Mouse (Mus musculus) urinary bladder, postnatal 4 days (tissue): Measurements from ENCODE around the gene Senp8.
"Not testable (repeated sequence)": the region's sequence is repeated elsewhere in the genome, so short reads cannot be mapped to it uniquely, and the experiment has no call there.

Source experiments
- DNase-seq, 2 experiments: peaks; one replicate each; pipeline ENCODE4 v3.0.0; 2021 to 2022; ENCODE audit warnings: low spot score in 2 of 2

Senp8 gene

DNA sequence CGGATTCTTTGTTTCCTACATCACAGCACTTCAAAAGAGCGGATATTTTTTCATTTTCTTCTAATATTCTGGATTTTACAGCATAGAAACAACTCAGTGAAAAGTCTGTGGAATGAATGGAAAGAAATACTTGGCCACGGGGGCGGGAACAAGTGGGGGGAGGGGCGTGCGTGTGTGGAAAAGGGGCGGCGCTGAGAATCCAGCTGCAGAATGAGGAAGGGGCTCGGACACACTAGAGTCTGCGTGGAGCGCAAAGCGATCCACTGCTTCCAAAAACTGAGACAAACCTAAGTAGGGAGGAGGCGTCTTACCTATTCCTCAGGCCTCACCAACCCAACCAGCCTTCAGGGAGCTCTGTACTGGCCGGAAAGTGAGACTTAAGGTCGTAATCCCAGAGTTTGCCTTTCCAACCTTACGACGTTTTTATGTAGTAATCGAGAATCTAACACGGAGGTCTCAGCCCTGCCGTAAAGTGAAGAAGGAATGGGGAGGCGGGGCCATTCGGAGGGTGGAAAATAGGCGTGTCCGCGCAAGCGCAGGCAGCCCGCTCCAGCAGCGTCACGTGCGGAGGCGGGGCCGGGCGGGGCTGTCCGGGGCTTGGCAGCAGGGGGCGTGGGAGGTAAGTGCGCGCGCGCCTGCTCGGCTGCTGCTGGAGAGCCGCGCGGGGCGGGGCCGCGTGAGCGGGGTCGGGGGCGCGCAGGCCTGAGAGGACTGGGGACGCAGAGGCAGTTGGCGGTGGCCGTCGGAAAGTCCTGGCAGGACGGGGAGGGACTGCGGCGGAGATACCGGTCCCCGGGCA, at the start of gene Senp8, which contains the start of gene Myo9a:
Gene Senp8 (minus strand): TSS at position 444 of the 799 bp plus-strand sequence.
Gene Myo9a (plus strand): TSS at position 630 of the 799 bp plus-strand sequence.
- DNase-seq: peak; percentile 99 to 100

DNA sequence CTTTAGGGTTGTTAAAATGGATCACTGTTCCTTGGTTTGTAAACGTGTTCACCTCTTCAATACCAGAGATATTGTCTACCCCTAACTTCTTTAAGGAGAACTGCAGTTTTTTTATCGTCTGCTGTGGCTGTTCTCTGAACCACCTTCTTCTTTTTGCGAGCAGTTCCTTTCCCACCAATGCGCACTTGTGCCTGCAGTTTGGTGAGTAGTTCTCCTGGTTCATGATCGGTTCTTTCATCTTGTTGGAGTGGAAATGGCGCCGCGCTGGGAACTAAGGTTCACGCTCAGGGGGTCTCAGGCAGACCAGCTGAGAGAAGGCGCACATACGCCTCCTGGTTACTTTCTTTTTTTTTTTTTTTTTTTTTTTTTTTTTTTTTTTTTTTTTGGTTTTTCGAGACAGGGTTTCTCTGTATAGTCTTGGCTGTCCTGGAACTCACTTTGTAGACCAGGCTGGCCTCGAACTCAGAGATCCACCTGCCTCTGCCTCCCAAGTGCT, 16.5 kb upstream of the Senp8 start:
- not testable (repeated sequence) for DNase-seq

DNA sequence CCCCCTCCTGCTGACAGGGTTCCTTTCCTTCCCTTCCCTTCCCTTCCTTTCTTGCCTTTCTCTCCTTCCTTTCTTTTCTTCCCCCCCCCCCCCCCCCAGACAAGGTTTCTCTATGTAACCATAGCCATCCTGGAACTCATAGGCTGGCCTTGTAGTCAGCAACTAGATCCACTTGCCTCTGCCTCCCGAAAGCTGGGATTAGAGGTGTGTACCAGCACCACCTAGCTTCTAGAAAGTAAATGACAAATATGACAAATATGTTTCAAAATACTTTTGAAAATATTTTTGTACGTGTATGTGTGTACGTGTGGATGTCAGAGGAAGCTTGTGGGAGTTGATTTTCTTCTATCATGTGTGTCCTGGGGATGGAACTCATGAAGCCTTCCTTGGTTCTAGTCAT, 10.0 kb upstream of the Senp8 start:
- DNase-seq: no peak

DNA sequence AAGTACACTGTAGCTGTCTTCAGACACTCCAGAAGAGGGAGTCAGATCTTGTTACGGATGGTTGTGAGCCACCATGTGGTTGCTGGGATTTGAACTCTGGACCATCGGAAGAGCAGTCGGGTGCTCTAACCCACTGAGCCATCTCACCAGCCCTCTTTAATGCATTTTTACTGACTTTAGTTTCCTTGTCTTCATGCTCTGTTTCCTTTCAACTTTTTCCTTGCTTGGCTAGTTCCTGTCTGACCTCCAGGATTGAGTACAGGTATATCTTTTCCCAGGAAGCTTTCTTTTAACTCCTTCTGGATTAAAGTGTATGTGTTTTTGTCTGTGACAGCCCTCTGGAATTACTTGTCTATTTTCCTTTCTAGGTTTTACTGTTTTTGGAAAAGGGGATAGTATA, 6.5 kb upstream of the Senp8 start:
- DNase-seq: not testable (repeated sequence)

DNA sequence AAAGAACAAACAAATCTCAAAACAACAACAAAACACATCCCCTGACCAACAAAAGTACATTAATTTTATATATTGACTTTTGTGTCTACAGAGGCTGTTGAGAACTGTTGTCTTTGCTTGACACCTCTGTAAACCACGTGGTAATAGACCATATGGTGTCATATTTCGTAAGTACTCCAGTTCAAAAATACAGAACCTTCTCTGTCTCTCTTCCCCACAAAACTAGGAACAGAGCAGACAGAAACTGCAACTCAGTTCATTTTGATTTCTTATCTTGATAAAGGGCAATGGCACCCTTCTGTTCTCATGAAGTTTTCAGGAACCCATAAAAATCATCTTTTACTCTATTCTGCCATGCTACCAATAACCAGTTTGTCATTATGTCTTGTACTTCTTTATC, 4.7 kb upstream of the Senp8 start:
- no peak for DNase-seq

DNA sequence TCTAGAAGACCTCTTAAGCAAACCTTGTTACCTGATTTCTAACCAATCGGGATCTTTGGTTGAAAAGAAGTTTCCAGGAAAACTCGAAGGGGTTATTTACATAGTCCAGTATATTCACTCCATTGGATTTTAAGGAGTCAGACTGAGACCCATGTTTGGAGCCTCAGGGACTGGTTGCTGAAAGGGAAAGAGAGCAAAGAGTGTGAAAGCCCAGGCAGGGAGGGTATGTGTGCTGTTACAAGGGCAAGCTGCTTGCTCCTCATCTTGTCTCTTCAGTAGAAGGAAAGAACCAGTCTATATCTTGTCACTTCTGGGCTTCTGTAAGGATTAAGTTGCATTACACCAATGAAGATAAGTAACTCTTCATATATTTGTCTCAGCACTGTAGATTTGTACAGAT, 1.5 kb upstream of the Senp8 start:
- no peak for DNase-seq

DNA sequence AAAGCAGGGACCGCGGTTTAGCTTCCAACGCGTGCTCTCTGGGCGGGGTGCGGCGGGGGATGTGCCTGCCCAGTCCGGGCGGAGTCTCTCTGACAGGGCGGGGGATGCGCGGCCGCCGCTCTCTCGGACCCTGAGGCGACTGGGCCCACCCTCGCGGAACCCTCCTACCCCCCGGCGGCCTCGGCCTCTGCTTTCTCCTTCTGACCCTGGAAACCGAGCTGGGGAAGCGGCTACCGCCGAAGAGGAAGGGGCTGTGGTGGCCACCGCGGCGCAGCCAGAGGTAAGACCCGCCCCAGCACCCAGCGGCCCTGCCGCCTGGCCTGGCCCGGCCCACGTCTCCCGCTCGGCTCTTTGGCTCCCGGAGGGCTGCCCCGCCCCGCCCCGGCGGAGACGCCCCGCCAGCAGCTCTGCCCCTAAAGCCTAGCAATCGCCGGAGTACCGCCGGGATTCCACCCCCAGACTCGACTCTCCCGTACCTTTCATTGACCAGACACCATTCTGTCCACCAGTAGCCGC, 614 bp upstream of the Senp8 start:
- peak; percentile 86 to 89 for DNase-seq

DNA sequence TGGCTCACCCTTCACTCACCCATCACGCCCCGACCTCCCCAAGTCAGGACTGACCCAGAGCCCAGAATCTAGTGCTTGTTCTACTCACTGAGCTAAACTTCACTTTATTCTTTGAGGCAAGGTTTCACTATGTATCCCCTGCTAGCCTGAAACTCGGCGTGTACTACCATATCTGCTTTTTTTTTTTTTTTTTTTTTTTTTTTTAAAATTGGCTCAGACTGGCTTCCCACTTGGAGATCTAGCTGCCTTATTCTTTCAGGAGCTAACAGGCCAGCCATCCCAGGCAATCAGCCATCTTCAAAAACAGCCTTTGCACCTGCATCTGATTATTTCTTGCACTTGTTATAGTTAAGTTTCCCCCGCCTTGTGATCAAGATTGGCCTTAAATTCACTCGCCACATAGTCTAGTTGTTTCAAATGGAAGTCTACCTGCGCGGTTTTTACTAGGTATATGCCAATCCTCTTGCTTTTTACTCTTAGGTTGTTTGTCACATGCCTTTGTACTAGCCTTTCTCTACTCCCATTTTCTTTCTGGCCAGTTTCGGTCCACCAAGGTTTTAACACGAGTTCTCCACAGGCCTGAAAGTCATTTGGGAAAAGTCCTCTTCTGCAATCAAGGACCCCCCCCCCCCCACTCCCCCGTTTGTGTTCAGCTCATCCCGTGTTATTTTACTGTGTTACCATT, 787 bp downstream of the Senp8 start:
- no peak for DNase-seq

DNA sequence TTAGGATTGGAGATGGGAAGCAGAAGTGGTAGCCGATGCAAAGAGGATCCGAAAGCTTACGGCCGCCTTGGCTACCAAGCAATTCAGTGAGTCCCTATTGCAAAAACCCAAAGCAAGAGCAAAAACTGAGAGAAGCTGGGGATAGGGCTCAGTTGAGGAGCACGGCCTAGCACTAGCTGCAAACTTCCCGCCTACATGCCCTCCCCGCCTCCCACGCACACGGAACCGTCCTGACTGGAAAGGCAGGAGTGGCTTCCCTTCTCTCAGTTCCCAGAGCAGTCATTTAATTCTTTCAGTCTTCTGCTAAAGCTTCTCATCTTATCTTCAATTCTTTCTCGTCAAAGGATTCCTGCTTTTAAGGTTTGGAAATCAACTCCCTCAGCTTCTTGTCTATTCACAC, 1.5 kb downstream of the Senp8 start:
- no peak for DNase-seq

DNA sequence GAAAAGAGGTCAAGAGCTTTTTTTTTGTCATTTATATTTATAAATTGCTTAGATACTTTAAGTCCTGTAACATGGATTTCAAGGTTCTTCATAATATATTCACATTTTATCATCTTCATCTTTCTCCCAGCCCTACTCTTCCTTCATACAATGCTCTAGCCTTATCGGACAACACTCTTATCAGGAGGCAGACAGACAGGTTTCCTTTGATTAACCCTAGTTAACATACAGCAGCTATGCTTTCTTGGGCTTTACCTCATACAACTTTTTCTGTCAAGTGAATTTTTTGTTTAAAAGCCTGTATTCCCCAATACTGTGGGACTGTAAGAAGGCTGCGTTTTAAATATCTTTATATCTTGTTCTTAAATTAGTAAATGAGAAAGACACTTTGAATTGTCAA, 2.1 kb downstream of the Senp8 start:
- DNase-seq: no peak

DNA sequence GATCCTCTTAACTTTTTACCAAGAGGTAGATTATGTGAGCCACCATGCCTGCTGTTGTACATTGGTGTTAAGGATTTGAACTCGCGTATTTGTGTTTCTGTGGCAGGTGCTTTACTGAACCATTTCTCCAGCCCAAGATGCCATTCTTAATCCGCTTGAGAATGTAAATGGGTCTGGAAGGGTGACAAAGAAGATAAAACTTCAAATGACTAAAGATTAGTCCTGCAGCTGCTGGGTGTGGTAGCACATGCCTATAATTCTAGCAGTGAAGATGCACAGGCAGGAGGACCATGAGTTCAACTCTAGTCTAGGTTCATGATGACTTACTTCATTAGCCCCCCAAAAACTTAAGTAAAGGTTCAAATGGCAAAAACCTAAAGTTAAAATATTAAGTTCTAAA, 6.6 kb downstream of the Senp8 start:
- DNase-seq: no peak

DNA sequence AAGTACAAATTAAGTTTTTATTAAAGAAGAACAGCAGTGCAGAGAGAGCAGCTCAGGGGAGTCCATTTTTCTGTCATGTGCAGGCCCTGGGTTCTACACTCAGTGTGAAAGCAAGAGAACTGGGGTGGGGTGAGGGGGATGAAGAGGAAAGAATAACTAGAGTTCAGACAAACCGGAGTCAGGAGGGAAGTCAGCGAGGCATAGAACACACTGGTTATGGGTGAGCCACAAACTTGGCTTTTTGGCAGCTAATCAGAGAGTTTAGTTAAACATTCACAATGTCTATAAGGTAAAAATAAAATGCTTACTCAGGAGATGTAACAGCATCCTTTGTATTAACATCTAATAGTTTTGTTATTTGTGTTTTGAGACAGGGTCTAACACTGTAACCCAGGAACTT, 9.9 kb downstream of the Senp8 start:
- no peak for DNase-seq

DNA sequence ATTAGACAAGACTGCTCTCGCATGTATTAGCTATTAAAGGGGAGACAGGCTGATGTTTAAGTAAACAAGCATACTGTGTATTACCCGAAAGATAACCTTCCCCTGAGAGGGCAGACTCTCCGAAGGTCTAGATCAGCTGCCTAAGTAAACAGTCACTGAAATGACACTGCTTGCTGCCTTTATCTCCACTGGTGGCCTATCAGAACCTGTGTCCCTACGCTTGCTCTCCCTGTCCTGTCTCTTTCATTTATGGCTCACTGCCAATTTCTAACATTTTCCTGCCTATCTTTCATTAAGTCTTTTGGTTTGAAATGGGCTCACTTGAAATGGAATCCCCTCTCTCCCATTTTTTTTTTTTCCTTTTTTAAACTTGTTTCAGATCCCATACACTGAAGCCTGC, 15.1 kb downstream of the Senp8 start:
- DNase-seq: no peak

DNA sequence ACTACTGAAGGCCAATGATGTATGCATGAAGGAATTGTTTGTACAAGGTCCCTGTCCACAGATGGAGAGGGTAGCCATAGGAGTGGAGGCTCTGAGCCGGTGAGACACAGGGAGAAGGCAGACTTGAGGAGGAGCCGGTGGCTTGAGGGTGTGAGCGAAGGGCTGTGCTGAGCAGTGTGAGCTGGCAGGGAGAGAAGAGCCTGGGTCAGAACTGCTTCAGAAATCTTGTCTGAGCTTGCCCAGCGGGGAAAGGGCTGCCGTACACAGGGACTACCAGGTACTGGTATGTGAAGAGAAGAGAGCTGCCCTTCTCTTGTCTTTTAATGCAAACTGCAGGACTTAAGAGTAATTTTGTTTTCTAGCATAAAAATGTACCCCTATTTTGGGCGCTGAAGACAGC, 17.4 kb downstream of the Senp8 start:
- peak in 1 of 2 experiments; percentile 35 for DNase-seq

DNA sequence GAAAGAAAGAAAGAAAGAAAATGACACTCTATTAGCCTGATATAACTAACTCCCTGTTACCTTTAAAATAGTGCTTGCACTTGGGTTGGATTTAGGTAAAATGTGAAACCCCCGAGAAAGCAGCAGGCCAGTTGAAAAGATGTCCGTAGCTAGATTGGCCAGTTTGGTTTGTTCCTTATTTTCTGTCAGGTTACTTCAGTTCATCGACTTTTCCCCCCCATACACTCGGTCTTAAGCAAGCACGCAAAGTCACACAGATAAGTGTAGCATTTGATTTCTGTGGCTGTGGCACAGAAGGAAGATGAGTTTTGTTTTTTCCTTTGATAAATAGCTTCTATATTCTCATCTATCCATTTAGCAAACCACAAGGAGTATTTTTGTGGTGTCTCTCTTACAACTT, 19.4 kb downstream of the Senp8 start:
- no peak for DNase-seq

DNA sequence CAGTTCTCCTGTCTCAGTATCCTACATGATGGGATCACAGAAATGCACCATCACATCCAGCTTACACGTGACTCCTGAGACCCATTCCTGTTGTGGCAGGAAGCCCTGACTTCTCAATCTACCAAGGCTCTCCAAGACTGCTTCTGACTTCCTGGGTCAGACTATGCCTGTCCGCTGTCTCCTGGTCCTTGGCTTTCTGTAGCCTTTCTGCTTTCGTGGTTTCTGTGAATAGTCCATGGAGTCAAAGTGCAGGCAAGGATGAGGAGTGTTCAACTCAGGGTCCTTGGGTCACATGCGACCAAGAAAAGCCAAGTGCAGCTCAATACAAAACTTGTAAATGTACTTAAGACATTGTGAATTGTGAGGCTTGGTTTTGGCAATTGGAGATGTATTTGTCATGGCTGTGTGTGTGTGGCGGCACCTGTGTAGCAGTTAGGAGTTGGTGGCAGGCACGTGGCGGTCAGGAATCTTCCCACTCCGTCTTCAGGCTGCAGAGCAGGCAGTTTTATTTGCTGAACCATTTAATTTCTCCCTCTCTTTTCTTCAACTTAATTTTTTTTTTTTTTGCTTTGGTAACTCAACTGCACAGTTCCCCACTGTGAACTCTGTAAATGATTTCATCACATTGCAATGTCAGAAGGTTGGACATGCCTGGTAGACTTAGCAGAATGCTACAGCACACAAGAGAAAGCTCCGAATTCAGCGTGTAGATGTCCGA, 22.8 kb downstream of the Senp8 start:
- DNase-seq: no peak

DNA sequence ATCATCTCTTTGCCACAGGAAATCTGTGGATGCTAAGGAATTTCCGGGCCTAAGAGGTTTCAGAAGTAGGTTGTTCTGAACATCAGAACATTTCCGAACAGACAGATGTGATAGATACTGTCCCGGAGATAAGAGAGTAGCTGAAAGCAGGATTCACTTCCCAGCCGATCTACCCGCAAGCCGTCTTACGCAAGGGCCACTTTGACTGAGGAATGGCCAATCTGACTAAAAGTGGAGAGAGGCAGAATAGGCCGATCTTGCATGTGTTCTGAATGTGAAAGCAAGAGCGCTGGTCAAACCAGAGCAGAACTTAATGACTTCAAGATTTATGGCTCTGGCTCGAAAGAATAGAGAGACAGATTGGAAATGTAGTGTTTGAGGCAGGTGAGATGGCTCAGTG, 25.0 kb downstream of the Senp8 start:
- DNase-seq: no peak

DNA sequence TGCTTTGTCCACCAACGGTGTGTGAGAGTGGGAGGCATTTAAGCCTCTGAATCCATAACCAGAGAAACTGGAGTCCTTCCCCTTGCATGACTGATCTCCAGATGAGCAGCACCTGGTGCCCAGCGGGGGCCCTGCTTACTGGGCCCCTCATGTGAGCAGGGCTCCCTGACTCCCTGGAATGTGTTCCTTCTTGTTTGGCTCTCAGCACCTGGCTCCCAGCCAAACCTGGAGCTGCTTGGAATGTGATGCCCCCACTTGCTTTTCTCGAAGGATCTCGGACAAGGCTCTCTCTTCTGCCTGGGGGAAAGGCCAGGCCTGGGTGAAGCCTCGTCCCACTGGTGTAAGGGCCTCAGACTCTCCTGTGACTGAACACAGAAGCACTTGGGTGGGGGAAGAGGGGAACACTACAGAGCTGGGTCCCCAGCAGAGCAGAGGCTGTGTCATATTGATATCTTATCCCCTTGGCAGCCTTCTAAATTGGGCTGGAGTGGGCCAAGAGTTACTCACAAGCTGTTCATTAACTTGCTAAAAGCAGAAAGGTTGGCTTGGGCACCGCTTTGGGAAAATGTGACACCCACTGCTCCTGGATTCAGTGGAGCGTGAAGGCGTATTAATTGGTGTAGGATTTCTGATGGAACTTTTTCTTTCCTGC, 26.6 kb downstream of the Senp8 start:
- DNase-seq: peak in 1 of 2 experiments; percentile 33

DNA sequence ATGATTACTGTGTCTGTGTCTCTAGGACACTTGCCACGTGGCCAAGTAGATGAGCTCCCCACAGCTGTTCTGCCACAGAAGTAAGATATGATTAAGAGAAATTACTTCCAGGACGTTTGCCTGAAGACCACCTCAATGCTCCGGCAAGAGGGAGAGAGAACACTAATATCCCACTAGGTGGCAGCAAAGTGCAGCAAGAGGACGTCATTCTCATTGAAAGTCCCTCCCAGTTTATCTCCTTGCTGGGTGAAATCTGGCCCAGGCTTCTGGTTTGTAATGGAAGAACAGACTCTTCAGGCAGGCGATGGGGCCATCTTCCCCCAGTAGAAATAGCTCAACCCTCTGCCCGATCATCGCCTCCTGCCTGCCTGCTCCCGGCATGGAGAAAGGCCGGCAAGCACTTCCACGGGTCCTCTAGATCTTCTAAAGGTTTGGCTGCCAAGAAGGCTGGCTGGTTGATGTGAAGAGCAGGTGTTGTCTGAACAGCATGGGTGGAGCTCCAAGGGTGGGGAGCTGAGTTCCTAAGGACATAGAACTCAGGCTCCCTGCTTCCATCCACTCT, 27.3 kb downstream of the Senp8 start:
- DNase-seq: peak; percentile 49 to 68

DNA sequence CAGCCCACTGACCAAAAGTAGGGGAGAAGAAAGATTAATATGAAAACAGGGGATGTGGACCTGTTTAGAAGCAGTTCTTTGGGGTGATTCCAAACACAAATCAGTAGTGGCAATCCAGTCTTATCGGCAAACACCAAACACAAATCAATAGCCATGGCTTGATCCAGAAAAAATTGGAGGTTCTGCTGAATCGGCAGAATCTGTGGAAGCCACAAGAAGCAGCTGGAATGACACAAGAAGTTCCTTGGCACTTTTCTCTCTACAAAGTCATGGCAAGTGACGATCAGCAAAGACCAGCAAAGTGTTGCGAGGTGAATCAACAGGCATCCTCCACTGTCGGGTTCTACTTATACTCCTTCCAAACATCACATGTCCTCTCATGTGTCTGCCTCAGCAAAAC, 29.4 kb downstream of the Senp8 start:
- DNase-seq: no peak

DNA sequence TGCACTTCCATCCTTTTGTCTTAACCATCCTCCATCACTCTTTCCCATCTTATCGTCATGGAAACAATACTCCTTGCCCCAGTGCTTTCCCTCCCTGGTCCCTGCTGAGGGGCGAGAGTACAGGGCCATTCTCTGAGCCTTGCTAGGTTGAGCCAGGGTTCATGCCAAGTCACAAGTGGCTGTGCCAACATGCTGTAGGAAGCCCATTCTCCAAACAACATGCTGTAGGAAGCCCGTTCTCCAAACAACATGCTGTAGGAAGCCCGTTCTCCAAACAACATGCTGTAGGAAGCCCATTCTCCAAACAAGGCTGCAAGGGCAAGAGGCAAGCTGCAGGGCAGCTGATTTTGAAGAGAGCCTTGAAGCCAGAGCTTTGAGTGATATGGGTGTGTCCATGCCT, 32.3 kb downstream of the Senp8 start:
- DNase-seq: no peak
